Mouse (Mus musculus): ENCODE results near the gene Rnpepl1.

GRCm38 (mm10) chr1:92895089-92895488 lies 15.5 kb upstream of the Rnpepl1 start:
- TF ChIP-seq CTCF (IDR thresholded peaks at IDR 0.05; ENCODE audit: control insufficient read depth, insufficient read depth, insufficient replicate concordance, low read depth, low read length) = peak; percentile 85; the same call in 1 of the 2 replicates
- no peak for TF ChIP-seq POLR2A (IDR thresholded peaks at IDR 0.05; ENCODE audit: control insufficient read depth, low read depth, low read length)
